Comparison of ENCODE assay signal across 32 mouse cellular contexts in genomic region chr12:31190265-31190664, GRCm38 (mm10). TPM values are rescaled to one million over a fixed set of nuclear protein-coding genes. Genes with fewer than 3 reads are reported as not detected.
A peak's percentile ranks its signal among the peaks of the same experiment; 100 is the strongest.
DNase-seq lines count a peak whose midpoint lies in the region; ATAC-seq lines count a peak whose summit lies in the region.
"Had no signal": no experiment of that assay in that cellular context is flagged by ENCODE, and none has a peak within 500 bp of the region (broad histone marks: within the 10 kb centered on the region; RNA-seq: fewer than 3 reads in every experiment).

No protein-coding gene starts in this region.

- H3K4me2 ChIP-seq in limb, embryonic 13.5 days (replicated peaks) = no peak overlapping the region
- no peak overlapping the region for H3K4me2 ChIP-seq in embryonic facial prominence, embryonic 14.5 days (ENCODE audit: low read depth, low read length)
- H3K4me2 ChIP-seq in limb, embryonic 15.5 days = no peak overlapping the region
- H3K4me2 ChIP-seq: embryonic facial prominence, embryonic 13.5 days; hindbrain, embryonic 13.5 days had no signal

- H3K27me3 ChIP-seq in limb, embryonic 13.5 days = no peaks in the 10 kb centered on the region
- H3K27me3 ChIP-seq in limb, embryonic 10.5 days (ENCODE audit: low read depth, poor library complexity, severe bottlenecking) = no peaks in the 10 kb centered on the region
- H3K27me3 ChIP-seq in embryonic facial prominence, embryonic 14.5 days (replicated peaks; ENCODE audit: control insufficient read depth, insufficient read depth, low read length) = no peaks in the 10 kb centered on the region
- H3K27me3 ChIP-seq in limb, embryonic 15.5 days = no peaks in the 10 kb centered on the region
- no peaks in the 10 kb centered on the region for H3K27me3 ChIP-seq in forebrain, embryonic 10.5 days (ENCODE audit: poor library complexity, severe bottlenecking)
- H3K27me3 ChIP-seq: CH12.LX; embryonic facial prominence, embryonic 13.5 days; hindbrain, embryonic 13.5 days; Patski had no signal

- no peak overlapping the region for H3K9ac ChIP-seq in limb, embryonic 13.5 days
- H3K9ac ChIP-seq in embryonic facial prominence, embryonic 14.5 days (ENCODE audit: low read depth, low read length) = no peak overlapping the region
- no peak overlapping the region for H3K9ac ChIP-seq in limb, embryonic 15.5 days
- H3K9ac ChIP-seq: embryonic facial prominence, embryonic 13.5 days; forebrain, postnatal 0 days; hindbrain, embryonic 13.5 days had no signal

- no peaks in the 10 kb centered on the region for H3K36me3 ChIP-seq in limb, embryonic 13.5 days
- no peaks in the 10 kb centered on the region for H3K36me3 ChIP-seq in limb, embryonic 10.5 days
- H3K36me3 ChIP-seq in embryonic facial prominence, embryonic 14.5 days (ENCODE audit: control insufficient read depth, insufficient read depth, low read length) = no peaks in the 10 kb centered on the region
- H3K36me3 ChIP-seq in limb, embryonic 15.5 days = no peaks in the 10 kb centered on the region
- no peaks in the 10 kb centered on the region for H3K36me3 ChIP-seq in forebrain, embryonic 10.5 days (replicated peaks)
- H3K36me3 ChIP-seq: embryonic facial prominence, embryonic 13.5 days; G1E; hindbrain, embryonic 10.5 days; hindbrain, embryonic 13.5 days had no signal

- intact Hi-C loops in heart, postnatal 10 days (cut with DNase I) = loop anchor here (5.0 kb wide), 1 partner anchor 72 kb away; no protein-coding TSS in a partner anchor

- 38% methylated on average over 4 of the region's 4 CpGs for WGBS in limb, embryonic 13.5 days
- WGBS in limb, embryonic 10.5 days = 84% methylated on average over 4 of the region's 4 CpGs
- 51% methylated on average over 4 of the region's 4 CpGs for WGBS in embryonic facial prominence, embryonic 14.5 days
- WGBS in limb, embryonic 15.5 days = 42% methylated on average over 4 of the region's 4 CpGs
- WGBS in forebrain, embryonic 10.5 days = 85% methylated on average over 4 of the region's 4 CpGs

- no peaks in the 10 kb centered on the region for H3K9me3 ChIP-seq in limb, embryonic 13.5 days
- no peaks in the 10 kb centered on the region for H3K9me3 ChIP-seq in limb, embryonic 10.5 days (replicated peaks)
- no peaks in the 10 kb centered on the region for H3K9me3 ChIP-seq in embryonic facial prominence, embryonic 14.5 days (ENCODE audit: control insufficient read depth, low read length)
- H3K9me3 ChIP-seq in limb, embryonic 15.5 days = no peaks in the 10 kb centered on the region
- H3K9me3 ChIP-seq in forebrain, embryonic 10.5 days = no peaks in the 10 kb centered on the region
- H3K9me3 ChIP-seq: embryonic facial prominence, embryonic 13.5 days; G1E; hindbrain, embryonic 10.5 days; hindbrain, embryonic 13.5 days had no signal

- peak; percentile 72 for ATAC-seq in limb, embryonic 13.5 days (ENCODE audit: low FRiP score, low read depth)
- no peak; the same call in 1 of the 2 replicates for ATAC-seq in embryonic facial prominence, embryonic 14.5 days (ENCODE audit: low read depth)
- ATAC-seq in limb, embryonic 15.5 days (ENCODE audit: insufficient number of reproducible peaks, low FRiP score, low TSS enrichment, low read depth) = peak; percentile 74; the same call in 1 of the 2 replicates
- ATAC-seq: forebrain, embryonic 14.5 days; forebrain, postnatal 0 days; hindbrain, embryonic 16.5 days; Patski had no signal

- peak overlapping the region; percentile 48; the same call in 1 of the 2 replicates for H3K27ac ChIP-seq in limb, embryonic 13.5 days
- no peak overlapping the region for H3K27ac ChIP-seq in limb, embryonic 10.5 days
- H3K27ac ChIP-seq in embryonic facial prominence, embryonic 14.5 days (replicated peaks; ENCODE audit: low read depth, low read length) = peak overlapping the region; percentile 50; the same call in 1 of the 2 replicates
- no peak overlapping the region; the same call in 1 of the 2 replicates for H3K27ac ChIP-seq in limb, embryonic 15.5 days
- no peak overlapping the region for H3K27ac ChIP-seq in forebrain, embryonic 10.5 days
- H3K27ac ChIP-seq: embryonic facial prominence, embryonic 13.5 days; hindbrain, embryonic 10.5 days; hindbrain, embryonic 13.5 days had no signal

- peak; percentile 6 for DNase-seq in heart, adult 11 months
- DNase-seq in heart, postnatal 10 days = no peak
- no peak for DNase-seq in limb, embryonic 10.5 days (ENCODE audit: low spot score)
- DNase-seq in embryonic facial prominence, embryonic 14.5 days (ENCODE audit: low spot score) = no peak
- no peak for DNase-seq in forebrain, embryonic 10.5 days (ENCODE audit: extremely low spot score, low spot score)
- DNase-seq: adrenal gland, postnatal 10 days; adrenal gland, postnatal 36 days; B cell, adult 2 months; cerebellum, adult 18-20 months; cerebellum, adult 9-10 months; cerebellum, postnatal 14 days; forebrain, postnatal 0 days; gastrocnemius, adult 2 months; gastrocnemius, postnatal 14 days; heart, adult 18-20 months; heart, postnatal 36 days had no signal

- H3K4me3 ChIP-seq in limb, embryonic 13.5 days = no peak overlapping the region
- no peak overlapping the region for H3K4me3 ChIP-seq in limb, embryonic 10.5 days
- H3K4me3 ChIP-seq in embryonic facial prominence, embryonic 14.5 days (ENCODE audit: low read depth, low read length) = no peak overlapping the region
- H3K4me3 ChIP-seq in limb, embryonic 15.5 days = no peak overlapping the region
- H3K4me3 ChIP-seq in forebrain, embryonic 10.5 days = no peak overlapping the region
- H3K4me3 ChIP-seq: embryonic facial prominence, embryonic 13.5 days; gastrocnemius, adult 2 months; hindbrain, embryonic 10.5 days; hindbrain, embryonic 13.5 days had no signal

- peaks cover 33% of the 10 kb centered on the region for H3K4me1 ChIP-seq in limb, embryonic 13.5 days
- H3K4me1 ChIP-seq in limb, embryonic 10.5 days = peaks cover 15% of the 10 kb centered on the region
- peaks cover 12% of the 10 kb centered on the region for H3K4me1 ChIP-seq in embryonic facial prominence, embryonic 14.5 days (ENCODE audit: control insufficient read depth, insufficient read depth, low read length)
- H3K4me1 ChIP-seq in limb, embryonic 15.5 days = peaks cover 18% of the 10 kb centered on the region
- H3K4me1 ChIP-seq in forebrain, embryonic 10.5 days = peaks cover 17% of the 10 kb centered on the region

RNA-seq across cellular contexts. Expression of gene Gm6993, which starts 50.3 kb away (rescaled TPM):
- total RNA-seq in heart, postnatal 10 days (2021) = not detected
- not detected in 2 replicates for polyA plus RNA-seq in limb, embryonic 13.5 days (2015; fragmentation: Nextera tagmentation; extraction: Ambion mirVana)
- not detected in 2 replicates for polyA plus RNA-seq in limb, embryonic 10.5 days (2016; fragmentation: Nextera tagmentation; extraction: Ambion mirVana)
- polyA plus RNA-seq in embryonic facial prominence, embryonic 14.5 days (2014; fragmentation: Nextera tagmentation; extraction: Ambion mirVana) = not detected in 2 replicates
- not detected in 2 replicates for polyA plus RNA-seq in limb, embryonic 15.5 days (2015; fragmentation: Nextera tagmentation; extraction: Ambion mirVana)
- polyA plus RNA-seq in forebrain, embryonic 10.5 days (2016; fragmentation: Nextera tagmentation; extraction: Ambion mirVana) = not detected in 2 replicates
- total RNA-seq: adrenal gland, adult 18-20 months; adrenal gland, postnatal 10 days; adrenal gland, postnatal 36 days; CH12.LX; forebrain, postnatal 0 days; G1E; gastrocnemius, adult 2 months; gastrocnemius, postnatal 14 days; gastrocnemius, postnatal 4 days; heart, adult 18-20 months; heart, postnatal 36 days had no signal
- polyA plus RNA-seq: embryonic facial prominence, embryonic 13.5 days; forebrain, embryonic 11.5 days; forebrain, embryonic 14.5 days; forebrain, postnatal 0 days; frontal cortex, adult 2 months; G1E; heart, embryonic 14.5 days; heart, postnatal 0 days; hindbrain, embryonic 10.5 days; hindbrain, embryonic 13.5 days; hindbrain, embryonic 16.5 days; Patski had no signal

Comparison
In these comparisons a context has a peak if more than half of its experiments do, and no peak if none do; other contexts are left out.
1. H3K27ac ChIP-seq: peak in limb, embryonic 13.5 days (single experiment) and embryonic facial prominence, embryonic 14.5 days (single experiment); none in limb, embryonic 10.5 days (single experiment), limb, embryonic 15.5 days (single experiment) and forebrain, embryonic 10.5 days (single experiment).